Comparison of ENCODE assay signal across 8 mouse cellular contexts in genomic region chr17:5748501-5748894, GRCm38 (mm10).
DNase-seq lines count a peak whose midpoint lies in the region; ATAC-seq and TF ChIP-seq lines count a peak whose summit lies in the region.

No protein-coding gene starts in this region.

- no peaks in the 10 kb centered on the region for H3K9me3 ChIP-seq in heart, embryonic 11.5 days (replicated peaks; ENCODE audit: control insufficient read depth, low read length)
- H3K9me3 ChIP-seq in intestine, embryonic 15.5 days: no peaks in the 10 kb centered on the region

- no peaks in the 10 kb centered on the region for H3K79me2 ChIP-seq in heart, adult 2 months (replicated peaks; ENCODE audit: control insufficient read depth, insufficient read depth, low read length)

- ATAC-seq in heart, embryonic 11.5 days (replicated peaks; ENCODE audit: insufficient number of reproducible peaks, low FRiP score, low TSS enrichment): no peak
- no peak for ATAC-seq in intestine, embryonic 15.5 days

- H3K27me3 ChIP-seq in heart, adult 2 months (ENCODE audit: control insufficient read depth, insufficient read depth, low read length): no peaks in the 10 kb centered on the region
- H3K27me3 ChIP-seq in heart, embryonic 11.5 days (ENCODE audit: control insufficient read depth, insufficient read depth, low read length): no peaks in the 10 kb centered on the region
- no peaks in the 10 kb centered on the region for H3K27me3 ChIP-seq in intestine, embryonic 15.5 days (replicated peaks)

- peak; percentile 80 for TF ChIP-seq CTCF in heart, adult 2 months (IDR thresholded peaks at IDR 0.05)

- no peak overlapping the region for H3K4me2 ChIP-seq in heart, embryonic 11.5 days
- no peak overlapping the region for H3K4me2 ChIP-seq in intestine, embryonic 15.5 days (replicated peaks)

- H3K27ac ChIP-seq in heart, adult 2 months: no peak overlapping the region
- no peak overlapping the region for H3K27ac ChIP-seq in heart, embryonic 11.5 days (ENCODE audit: low read depth, low read length)
- H3K27ac ChIP-seq in intestine, embryonic 15.5 days: no peak overlapping the region

- TF ChIP-seq POLR2A in heart, adult 2 months (IDR thresholded peaks at IDR 0.05; ENCODE audit: insufficient read depth, low read depth, low read length): no peak

- intact Hi-C loops in heart, adult 2 months (cut with DNase I): loop anchor here (1.0 kb wide), 1 partner anchor 308 kb away; the partner anchor contains the start of gene Tmem242
- intact Hi-C loops in left cerebral cortex, postnatal 4 days (cut with DNase I): no loop called here

- H3K4me1 ChIP-seq in heart, adult 2 months (ENCODE audit: control insufficient read depth, insufficient read depth, low read length): no peaks in the 10 kb centered on the region; the same call in 1 of the 2 replicates
- H3K4me1 ChIP-seq in heart, embryonic 11.5 days (ENCODE audit: control insufficient read depth, insufficient read depth, low read length): peaks cover 3% of the 10 kb centered on the region
- H3K4me1 ChIP-seq in intestine, embryonic 15.5 days (replicated peaks): peaks cover 8% of the 10 kb centered on the region

- no peak overlapping the region for H3K4me3 ChIP-seq in heart, adult 2 months
- H3K4me3 ChIP-seq in heart, embryonic 11.5 days (ENCODE audit: low read depth, low read length): no peak overlapping the region
- H3K4me3 ChIP-seq in intestine, embryonic 15.5 days (replicated peaks): no peak overlapping the region

- H3K36me3 ChIP-seq in heart, adult 2 months (ENCODE audit: control insufficient read depth, insufficient read depth, low read length): no peaks in the 10 kb centered on the region
- H3K36me3 ChIP-seq in heart, embryonic 11.5 days (ENCODE audit: control insufficient read depth, insufficient read depth, low read length): no peaks in the 10 kb centered on the region
- no peaks in the 10 kb centered on the region for H3K36me3 ChIP-seq in intestine, embryonic 15.5 days

- H3K9ac ChIP-seq in heart, adult 2 months (ENCODE audit: low read depth, low read length): no peak overlapping the region
- no peak overlapping the region for H3K9ac ChIP-seq in heart, embryonic 11.5 days (ENCODE audit: low read depth, low read length)
- H3K9ac ChIP-seq in intestine, embryonic 15.5 days: no peak overlapping the region

- no peak for TF ChIP-seq EP300 in heart, adult 2 months (IDR thresholded peaks at IDR 0.05; ENCODE audit: insufficient read depth, low read depth, low read length)

- no peak for DNase-seq in heart, adult 2 months
- peak; percentile 60 for DNase-seq in testis, postnatal 10 days (ENCODE audit: low spot score)
- DNase-seq in testis, postnatal 14 days (ENCODE audit: low spot score): no peak
- DNase-seq in cerebellum, adult 9-11 months: peak; percentile 28
- DNase-seq in naive thymus-derived CD4-positive, alpha-beta T cell, adult 2 months (ENCODE audit: low read depth): peak; percentile 79
- no peak for DNase-seq in left cerebral cortex, postnatal 4 days

- WGBS in heart, adult 2 months: 4% methylated on average over 4 of the region's 4 CpGs
- 11% methylated on average over 4 of the region's 4 CpGs for WGBS in heart, embryonic 11.5 days (ENCODE audit: insufficient replicate concordance)
- 9% methylated on average over 4 of the region's 4 CpGs for WGBS in intestine, embryonic 15.5 days

Comparison
In these comparisons a context has a peak if more than half of its experiments do, and no peak if none do; other contexts are left out.
1. DNase-seq: peak in testis, postnatal 10 days (single experiment), cerebellum, adult 9-11 months (single experiment) and naive thymus-derived CD4-positive, alpha-beta T cell, adult 2 months (single experiment); none in heart, adult 2 months (0 of 2), testis, postnatal 14 days (single experiment) and left cerebral cortex, postnatal 4 days (single experiment).